Mouse (Mus musculus): ENCODE measurements at regions not wholly inside any gene's neighbourhood (a gene's known extent, or its start where the extent isn't known, plus 50 kb on each side); places are given as distances from the start of the nearest gene placed in this dataset.

- TF ChIP-seq POLR2A (IDR thresholded peaks at IDR 0.05; ENCODE audit: extremely low read depth, insufficient read depth, low read length) (no peak), CTCF (IDR thresholded peaks at IDR 0.05; ENCODE audit: low read depth, low read length) (no peak)
These were observed 78.0 kb downstream of the Tm4sf1 start for GRCm38 (mm10) chr3:57223773-57224172.

Measured in liver, adult 2 months (tissue).